Mouse (Mus musculus) lung, postnatal 25 days (tissue): ENCODE results near the gene Npnt.

Experiments used
- DNase-seq: peaks from one replicate; pipeline ENCODE4 v3.0.0; 2022; ENCODE audit warnings: low spot score

Npnt gene

DNA sequence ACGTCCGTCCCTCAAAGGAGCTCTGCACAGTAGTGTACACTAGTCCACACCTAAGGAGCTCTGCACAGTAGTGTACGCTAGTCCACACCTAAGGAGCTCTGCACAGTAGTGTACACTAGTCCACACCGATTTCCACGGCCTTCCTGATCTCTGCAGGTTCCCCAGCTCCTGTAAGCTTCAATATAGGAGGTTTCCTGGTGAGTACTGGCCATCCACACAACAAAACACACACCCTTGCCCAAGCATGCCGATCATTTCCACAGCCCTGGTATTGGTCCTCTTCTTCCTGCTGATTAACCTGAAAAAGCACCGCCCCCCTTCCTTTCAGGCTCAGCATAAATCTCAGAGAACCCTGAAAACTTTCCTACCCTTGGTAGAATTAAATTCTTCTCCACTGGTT lies 57.6 kb downstream of the Npnt start:
- no peak for DNase-seq

DNA sequence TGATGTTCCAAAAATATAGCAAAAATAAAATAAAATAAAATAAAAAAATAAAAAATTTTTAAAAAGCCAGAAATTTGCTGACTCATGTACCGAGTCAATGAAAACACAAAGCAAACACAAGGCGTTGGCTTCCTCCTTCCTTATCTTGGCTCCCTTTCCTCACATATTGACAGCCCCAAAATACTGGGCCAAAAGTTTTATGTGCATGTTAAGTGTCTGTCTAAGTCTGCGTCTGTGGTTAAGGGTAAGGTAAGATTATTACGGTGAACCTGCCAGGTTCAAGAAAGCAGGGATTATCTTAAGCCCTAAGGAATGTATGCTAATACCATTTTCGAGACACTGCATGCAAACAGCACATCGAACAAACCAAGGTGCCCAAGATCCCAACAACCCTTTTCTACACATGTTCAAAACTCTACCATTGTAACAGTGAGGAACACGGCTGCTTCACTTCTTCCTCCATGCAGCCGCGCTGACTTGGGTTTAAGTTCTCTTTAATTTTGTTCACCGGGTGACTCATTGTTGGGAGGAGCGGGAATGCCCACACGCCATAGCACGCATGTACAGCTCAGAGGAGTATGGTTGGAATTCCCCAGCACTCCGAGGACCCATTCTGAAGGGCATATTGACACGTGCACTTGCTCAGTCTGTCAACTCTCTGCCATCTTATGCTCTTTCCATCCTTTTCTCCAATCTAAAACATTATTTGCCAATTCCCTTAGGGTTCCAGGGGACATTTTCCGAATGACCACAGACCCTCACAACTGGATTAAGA lies 62.8 kb downstream of the Npnt start:
- no peak for DNase-seq

DNA sequence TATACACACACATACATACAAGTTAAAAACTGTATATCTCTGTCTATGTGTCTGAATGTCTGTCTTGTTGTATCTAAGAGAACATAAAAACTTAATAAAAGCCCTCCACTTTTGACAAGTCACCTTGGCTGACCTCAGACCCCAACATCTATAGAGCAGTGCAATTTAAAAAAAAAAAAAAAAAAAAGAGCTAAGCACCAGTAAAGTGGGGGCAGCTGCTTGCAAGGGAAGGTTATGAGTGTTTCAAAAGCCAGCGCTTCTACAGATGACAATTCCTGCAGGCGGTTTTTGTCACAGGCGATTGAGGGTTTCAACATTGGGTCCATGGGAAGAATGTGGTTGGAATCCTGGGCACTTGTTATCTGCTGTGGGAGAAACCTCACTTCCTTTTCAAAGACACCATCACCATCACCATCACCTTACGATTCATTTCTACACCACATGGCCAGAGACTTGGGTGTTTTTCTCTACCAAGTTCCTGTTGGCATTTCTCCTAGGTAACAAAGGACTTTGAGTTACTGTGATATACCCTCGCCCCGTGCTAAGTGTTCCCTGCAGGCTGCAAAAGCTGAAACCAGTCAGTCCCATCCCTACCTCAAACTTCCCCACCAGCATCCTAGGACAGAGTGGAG lies 63.6 kb downstream of the Npnt start:
- no peak for DNase-seq

DNA sequence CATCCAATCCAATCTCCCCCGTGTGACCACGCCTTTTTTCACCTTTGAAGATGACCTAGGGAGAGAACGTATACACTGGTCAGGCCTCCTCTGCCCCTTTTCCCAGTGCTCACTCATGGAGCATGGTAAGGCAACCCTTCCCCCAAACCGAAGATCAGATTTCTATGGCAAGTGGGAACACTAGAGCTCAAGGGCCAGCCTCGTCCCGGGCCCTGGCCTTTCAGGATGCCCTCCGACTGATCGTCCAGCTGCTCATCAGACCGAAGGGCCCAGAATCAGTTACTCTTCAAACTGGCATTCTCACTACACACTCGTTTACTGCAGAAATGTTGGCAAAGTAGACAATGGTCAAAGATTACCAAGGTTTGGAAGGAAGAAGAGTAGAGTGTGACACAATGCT lies 65.6 kb downstream of the Npnt start:
- no peak for DNase-seq

DNA sequence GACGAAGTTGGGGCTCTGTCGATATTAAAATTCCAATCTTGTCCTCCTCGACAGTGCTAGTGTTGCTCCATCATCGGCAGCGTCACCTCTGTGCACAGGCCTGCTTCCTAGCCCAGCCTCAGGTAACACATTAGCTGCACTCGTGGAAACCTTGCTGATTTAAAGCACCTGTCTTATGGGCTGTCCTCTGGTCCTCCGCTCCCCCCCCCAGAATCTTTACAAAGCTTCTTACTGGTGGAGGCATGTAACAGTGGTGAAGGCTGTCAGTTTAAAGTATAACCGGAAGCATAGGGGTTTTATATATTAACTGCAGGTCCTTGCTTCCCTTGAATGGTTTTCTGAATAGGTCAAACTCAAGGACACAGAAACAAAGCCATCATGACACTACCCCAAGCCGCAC lies 66.8 kb downstream of the Npnt start:
- no peak for DNase-seq

DNA sequence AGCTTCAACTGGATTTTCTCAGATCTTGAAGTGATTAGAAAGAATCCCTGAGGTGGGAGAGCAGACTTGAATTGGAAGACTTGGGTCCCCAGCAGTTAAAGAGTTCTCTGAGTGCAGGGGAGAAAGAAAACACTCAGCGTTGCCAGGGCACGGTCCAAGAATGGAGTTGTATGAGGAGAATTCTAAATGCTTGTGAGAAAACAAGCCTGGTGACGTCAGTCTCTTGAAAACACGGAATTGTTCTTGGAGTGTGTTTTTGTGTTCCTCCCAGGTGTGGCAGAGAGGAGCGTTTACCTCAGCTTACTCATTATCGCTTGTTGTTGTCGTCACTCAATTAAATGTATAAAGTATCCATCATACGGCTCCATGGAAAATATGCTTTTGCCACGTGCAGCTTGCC lies 69.3 kb downstream of the Npnt start:
- DNase-seq = peak; percentile 62

DNA sequence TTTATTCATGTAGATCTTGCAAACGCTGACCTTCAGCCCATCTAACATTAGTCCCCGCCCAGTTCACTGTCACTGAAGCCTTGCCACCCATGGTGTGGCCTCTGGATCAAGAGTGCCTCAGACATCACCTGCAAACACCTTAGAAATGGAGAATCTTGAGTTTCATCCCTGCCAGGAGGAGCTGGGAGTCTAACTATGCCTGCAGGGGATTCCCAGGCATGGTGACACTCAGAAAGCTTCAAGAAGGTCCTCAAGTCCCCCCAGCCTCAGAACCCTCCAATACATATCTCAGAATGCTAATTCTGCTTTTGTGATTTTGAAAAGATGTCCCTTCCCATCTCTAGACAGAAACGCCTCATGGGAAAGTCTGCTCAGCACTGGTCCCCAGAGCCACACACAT lies 69.7 kb downstream of the Npnt start:
- no peak for DNase-seq

DNA sequence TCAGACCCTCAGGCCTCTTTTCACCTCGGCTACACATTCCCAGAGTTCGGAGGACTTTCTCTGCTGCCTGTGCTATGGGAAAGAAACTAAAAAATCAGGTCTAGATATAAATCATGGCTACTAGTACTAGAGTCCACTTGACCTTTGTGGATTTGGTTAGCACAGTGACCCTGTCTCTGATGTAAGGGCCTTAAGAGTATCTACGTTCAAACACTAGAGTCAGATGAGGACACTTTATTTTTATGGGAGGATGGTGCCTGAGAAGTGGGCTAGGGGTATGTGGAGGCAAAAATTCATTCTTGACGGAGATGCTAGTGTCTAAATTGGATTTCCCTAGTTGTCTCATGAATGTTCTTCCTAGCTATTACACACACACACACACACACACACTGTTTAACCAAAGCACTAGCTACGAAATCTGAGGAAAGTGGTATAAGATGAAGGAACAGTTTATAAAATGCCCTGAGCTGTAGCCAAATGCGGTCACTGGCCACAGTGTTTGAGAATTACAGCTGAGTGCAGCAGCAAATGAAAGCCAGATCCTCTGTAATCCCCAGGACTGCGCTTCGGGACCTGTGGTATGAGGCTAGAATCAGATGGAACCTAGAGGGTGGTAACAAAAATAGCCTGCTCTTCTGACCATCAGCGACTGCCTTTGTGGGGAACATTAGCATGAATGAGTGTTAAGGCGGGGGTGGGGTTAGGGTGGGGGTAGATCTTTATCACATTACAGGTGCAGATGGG lies 73.0 kb downstream of the Npnt start:
- DNase-seq = no peak

DNA sequence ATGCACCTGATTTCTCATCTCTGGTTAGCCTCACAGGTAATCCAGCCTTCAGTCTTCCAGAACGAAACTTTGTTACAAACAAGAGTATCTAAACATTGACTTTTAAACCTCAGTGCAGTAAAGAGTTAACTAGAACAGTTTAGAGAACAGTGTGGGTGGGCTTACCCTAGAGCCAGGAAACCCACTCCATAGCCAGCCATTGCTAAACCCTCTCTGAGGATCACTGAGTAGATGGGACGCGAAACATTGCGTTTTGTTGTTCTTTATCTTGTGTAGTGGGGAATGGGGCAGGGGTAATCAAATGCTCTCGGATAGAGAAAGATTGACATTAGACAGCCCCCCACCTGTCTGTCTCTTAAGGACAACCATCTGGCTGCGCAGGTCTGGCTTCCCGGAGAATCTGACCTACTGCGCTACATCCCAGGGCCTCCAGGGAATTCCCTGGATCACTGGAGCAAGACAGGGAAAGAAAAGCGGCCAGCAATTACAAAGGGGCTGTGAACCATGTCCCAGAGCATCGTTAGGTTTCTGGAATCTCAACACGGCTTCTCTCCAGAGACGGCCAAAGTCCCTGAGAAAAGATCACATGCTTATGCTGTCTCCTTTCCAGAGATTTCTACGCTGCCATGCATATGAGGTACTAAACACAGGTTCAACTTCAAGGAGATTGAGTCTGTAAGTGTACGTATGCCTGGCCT lies 73.9 kb downstream of the Npnt start:
- DNase-seq = no peak

DNA sequence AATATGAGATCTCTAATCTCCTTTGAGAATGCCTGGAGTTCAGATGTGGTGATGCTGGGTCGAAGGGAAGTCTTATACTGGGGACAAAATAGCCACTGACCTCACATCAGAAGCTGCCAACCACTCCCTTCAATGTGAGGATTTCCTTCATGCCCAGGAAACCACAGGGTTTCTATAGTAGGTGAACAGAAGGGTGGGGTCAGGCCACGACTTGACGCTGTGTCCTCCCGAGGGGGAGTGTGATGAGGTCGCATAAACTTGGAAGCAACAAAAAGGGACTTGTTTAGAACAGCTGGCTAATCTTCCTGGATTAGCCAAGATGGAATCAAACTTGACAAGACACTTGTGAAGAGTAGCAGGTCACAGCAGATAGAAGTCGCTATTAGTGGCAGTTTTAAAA lies 76.8 kb downstream of the Npnt start:
- no peak for DNase-seq

DNA sequence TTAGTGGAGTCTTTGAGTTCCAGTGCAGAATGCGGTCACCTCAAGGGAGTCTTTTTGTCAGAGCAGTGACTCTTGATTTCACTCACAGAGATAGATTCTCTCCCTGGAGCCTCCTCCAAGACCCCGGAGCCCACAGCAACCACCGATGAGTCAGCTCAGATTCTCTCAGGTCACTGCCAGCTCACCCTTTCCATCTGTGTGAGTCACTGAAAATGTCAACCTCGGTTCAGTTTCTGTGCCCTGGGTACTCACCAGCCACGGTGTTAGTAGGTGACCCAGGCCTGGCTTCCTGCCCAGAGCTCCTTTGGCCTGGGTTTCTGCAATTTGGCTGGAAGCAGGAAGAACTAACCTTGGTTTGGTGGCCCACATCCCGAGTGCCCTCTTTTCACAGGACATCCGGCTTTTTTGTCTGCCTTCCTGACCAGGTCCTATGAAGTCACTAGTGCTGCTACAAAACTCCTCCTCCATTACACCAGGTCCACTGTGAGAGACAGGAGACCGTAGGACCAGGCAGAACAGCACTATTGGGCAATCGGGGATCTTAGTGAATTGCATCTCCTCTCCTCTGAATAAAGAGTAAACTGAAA lies 78.7 kb downstream of the Npnt start:
- DNase-seq = peak; percentile 42

DNA sequence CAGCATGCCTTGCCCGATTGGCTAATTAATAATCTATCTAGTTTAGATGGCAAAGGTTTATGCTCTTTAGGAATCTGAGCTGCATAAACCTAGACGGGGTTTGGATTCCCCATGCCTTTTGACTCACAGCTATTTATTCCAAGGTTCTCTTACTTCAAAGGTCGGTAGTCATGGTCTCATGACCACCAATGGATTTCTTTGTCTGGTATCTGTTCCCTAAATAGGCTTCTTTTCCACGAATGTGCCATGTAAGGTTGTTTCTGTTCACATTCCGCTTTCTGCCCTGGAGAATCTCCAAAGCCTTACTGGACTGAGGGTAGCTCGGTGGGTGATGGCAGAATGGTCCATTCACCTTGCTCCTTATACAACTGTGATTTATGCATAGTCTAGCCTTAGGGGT lies 80.0 kb downstream of the Npnt start:
- DNase-seq = no peak

DNA sequence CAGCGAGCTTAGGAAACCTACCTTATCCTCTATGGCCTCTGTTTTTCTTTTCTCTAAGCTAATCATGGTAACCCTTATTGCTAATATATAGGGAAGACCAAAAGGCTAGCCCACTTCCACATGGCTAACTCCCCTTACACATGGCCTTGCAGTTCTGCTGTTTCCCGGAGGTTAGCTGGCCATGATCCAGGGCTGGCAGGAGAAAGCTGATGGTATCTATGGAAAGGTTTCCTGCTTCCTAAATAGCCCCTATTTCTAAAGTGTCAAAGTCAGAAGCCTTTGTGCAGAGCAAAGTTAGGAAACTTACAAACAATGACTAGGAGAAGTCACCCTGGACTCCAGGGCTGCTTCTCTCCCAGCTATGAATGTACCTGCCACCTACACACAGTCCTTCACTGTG lies 81.3 kb downstream of the Npnt start:
- no peak for DNase-seq

DNA sequence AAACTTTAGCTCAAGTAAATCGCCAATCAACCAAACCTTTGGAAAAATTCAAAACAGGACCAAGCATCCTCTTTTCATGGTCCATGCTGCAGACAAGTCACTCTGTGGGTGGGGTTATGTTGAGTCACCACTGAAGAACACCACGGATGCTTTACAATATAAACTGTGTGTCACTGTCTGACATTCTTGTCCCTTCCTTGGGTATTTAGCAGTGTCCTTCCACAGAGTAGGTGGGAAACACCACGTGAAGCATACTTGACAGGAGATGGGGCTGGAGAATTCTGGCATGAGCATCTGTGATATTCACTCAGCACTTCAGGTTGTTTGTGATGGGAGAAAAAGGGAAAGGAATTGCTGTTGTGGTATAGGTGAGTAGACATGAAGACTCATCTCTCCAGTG lies 83.1 kb downstream of the Npnt start:
- no peak for DNase-seq

DNA sequence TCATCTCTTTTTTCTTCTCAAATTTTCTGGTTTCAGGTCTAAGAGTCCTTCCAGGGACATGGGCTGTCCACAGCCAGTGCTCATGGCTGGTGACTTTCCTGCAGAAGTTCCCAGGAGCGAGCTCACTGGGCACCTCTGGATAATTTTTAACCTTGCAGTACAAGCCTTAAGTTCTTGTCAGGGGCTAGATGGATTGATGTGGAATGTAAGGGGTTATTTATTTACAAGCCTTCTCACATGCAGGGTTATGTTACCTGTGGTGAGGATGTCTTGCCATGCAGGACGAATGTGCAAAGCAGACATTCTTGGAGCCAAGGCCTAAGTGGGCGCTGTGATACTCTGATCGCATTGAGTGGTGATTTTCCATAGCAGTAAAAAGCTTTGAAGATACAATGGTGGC lies 84.5 kb downstream of the Npnt start:
- no peak for DNase-seq

DNA sequence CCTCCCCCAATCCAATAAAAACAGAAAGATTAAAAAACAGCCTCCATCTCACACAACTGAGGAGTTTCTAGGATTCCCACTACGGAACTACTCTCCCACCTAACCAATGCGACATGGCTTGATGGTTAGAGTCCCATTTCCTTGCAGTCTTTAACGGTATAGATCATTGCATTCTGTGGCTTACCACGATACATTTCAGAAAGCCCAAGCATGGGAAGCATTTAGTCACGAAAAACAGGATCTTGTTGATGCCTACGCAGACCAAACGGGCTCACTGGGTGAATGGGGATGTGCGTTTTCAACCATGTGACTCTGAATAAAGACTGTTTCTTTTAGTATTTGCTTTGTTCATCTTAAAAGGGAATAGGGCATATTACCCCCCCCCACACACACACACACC lies 85.1 kb downstream of the Npnt start:
- no peak for DNase-seq

DNA sequence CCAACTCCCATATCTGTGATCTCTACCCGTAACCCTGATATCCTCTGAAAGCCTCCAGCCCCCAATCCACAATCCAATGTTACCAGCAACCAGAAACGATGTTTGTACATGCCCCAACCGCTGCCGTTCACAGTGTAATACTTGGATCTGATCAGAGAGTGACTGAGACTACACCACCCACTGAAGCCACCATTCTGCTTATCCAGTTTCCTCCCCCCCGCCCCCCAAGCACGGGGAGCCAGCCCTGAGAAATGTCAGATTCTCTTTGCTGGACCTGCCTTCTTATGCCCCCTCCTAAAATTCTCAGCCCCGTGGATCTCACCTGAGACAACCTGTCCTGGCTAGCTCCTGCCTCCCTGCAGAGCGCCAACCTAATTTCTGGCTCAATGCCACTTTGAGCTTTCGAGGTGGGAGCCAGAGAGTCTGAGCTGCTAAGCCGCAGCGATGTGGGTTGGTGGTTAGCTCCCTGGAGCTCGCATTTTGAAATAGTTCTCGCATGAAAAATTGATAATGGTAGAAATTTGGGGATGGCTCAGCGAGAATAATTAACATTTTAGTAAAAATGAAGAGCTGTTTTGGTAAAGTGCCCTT lies 85.7 kb downstream of the Npnt start:
- no peak for DNase-seq

DNA sequence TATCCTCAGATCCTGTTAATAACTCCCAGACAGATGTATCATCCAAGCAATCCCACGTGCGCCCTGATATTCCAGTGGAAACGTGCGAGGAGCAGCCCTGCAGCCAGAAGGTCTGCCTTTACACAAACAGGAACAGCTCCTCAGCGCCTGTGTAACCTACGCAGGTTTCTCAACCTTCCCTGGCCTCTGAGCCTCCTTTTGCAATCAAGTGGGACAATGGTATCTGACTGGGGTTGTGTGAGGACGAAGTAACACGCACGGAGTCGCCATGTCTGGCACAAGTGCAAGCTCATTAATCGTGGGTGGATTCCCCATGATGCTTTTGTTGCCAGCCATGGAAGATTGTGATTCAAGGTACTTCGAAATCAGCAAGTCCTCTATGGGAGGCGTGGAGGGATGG lies 86.2 kb downstream of the Npnt start:
- DNase-seq = no peak

DNA sequence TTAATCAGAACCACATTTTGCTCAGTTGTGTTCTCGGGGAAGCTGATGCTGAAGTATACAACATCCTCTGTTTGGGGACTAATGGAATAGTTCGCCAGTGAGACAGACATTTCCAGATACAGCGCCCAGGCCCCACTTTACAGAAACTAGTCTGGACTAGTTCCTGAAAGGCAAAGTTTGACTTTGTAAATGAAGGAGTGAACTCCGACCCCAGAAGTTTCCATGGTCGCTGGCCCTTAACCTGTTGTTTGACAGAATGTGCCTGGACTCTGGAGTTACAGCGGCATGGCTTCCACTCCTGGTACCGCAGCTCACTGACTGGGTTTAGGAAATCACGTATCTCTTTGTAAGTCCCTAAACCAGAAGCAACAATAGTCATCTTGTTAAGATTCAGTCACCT lies 89.3 kb downstream of the Npnt start:
- no peak for DNase-seq

DNA sequence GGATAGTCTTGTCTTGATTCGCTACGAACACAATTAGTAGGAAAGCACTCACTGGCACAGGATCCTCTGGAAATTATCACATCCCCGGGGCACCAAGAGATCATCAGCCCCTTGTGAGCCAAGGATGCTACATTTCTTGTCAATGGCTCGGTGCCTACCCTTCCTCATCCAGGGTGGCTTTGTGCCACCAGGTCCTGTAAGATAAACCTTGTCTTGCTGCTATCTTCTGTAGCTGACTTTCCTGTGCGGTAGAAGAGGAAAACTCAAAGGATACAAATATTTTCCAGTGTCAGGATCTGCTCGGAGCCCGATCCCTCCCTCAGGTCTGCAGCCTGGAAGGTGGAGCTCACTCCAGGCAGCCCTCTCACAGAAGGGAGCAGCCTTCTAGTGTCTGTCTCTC lies 90.5 kb downstream of the Npnt start:
- no peak for DNase-seq

DNA sequence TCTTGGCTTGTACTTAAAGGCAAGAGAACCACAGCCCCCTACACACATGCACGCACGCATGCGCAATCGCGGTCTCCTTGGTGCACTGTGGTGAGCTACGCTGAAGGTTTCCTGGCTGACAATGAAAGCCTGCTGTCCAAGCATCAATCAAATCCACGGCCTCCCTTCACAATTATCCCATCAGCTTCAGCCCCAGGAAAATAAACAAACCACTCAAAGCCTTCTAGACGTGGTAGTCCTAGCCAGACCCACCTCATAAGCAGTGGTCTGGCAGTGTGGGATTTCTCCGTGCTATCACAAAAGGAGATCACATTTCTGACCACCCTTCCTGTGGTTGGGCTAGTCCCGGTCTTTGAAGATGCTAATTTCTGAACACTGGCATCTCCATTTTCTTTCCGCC lies 91.2 kb downstream of the Npnt start:
- DNase-seq = no peak

DNA sequence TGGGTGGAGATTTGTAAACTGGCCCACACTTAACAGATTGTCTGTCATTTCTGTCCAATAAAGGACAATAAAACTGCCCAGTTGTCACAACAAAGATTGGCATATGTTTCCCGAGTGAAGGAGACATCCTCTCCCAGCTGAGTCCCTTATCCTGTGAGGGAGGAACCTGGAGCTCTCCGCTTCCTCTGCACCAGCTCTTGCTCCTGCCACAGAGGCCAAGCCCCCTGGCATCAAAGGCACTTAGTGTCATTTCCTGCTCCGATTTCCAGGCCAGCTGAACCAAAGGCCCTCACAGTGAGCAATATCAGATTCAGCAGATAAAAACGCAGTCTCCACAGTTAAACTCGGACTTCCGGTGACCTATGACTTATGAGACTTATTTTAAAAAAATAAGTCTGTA lies 93.4 kb downstream of the Npnt start:
- DNase-seq = no peak
